ENCODE assay signal across 39 mouse cellular contexts in the genomic region with DNA sequence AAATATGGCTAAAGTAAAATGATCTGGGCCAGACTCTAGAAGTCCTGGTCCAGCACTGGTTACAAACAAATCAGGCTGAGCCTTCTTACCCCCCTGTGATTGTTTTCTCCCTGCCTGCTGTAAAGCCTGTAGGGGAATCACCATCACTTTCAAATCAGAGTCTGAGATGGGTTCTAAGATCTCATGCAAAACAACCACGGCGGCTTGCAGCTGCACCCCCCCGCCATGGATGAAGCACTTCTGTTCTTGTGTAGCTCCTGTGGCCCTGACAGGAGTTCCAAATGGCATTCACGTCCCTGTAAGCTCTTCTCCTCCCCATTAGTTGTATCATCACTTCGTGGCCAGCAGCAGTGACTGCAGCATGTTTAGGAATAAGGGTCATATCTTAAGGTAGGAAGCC. TPM values are rescaled to one million over a fixed set of nuclear protein-coding genes. Genes with fewer than 3 reads are reported as not detected.
"Had no signal": no experiment of that assay in that cellular context is flagged by ENCODE, and none has a peak within 500 bp of the region (broad histone marks: within the 10 kb centered on the region; RNA-seq: fewer than 3 reads in every experiment).

No protein-coding gene starts in this region.

- H3K4me1 ChIP-seq: heart, embryonic 10.5 days; hindbrain, embryonic 13.5 days; hindbrain, embryonic 15.5 days; kidney, embryonic 15.5 days; limb, embryonic 13.5 days; limb, embryonic 15.5 days; liver, embryonic 12.5 days had no signal

- H3K9me3 ChIP-seq: hindbrain, embryonic 15.5 days; limb, embryonic 15.5 days had no signal

- H3K4me2 ChIP-seq: heart, embryonic 12.5 days; hindbrain, embryonic 13.5 days; hindbrain, embryonic 15.5 days; kidney, embryonic 15.5 days; limb, embryonic 13.5 days; limb, embryonic 15.5 days; liver, embryonic 12.5 days had no signal

- ATAC-seq: hindbrain, postnatal 0 days; intestine, embryonic 16.5 days; liver, embryonic 12.5 days had no signal

- H3K4me3 ChIP-seq: heart, embryonic 10.5 days; heart, embryonic 12.5 days; hindbrain, embryonic 10.5 days; hindbrain, embryonic 13.5 days; hindbrain, embryonic 15.5 days; kidney, embryonic 15.5 days; limb, embryonic 13.5 days; limb, embryonic 15.5 days; liver, embryonic 12.5 days had no signal

- H3K27ac ChIP-seq: heart, embryonic 10.5 days; hindbrain, embryonic 10.5 days; hindbrain, embryonic 13.5 days; hindbrain, embryonic 15.5 days; hindbrain, postnatal 0 days; kidney, embryonic 15.5 days; kidney, postnatal 0 days; limb, embryonic 13.5 days; limb, embryonic 15.5 days; liver, embryonic 12.5 days had no signal

- H3K9ac ChIP-seq: heart, embryonic 12.5 days; hindbrain, embryonic 13.5 days; hindbrain, embryonic 15.5 days; kidney, embryonic 15.5 days; limb, embryonic 13.5 days; limb, embryonic 15.5 days; liver, embryonic 12.5 days had no signal

- H3K27me3 ChIP-seq: heart, embryonic 12.5 days; hindbrain, embryonic 13.5 days; hindbrain, embryonic 15.5 days; kidney, embryonic 15.5 days; limb, embryonic 13.5 days; limb, embryonic 15.5 days; liver, embryonic 12.5 days had no signal

- DNase-seq: gastrocnemius, postnatal 14 days; gastrocnemius, postnatal 36 days; heart, adult 18-20 months; heart, postnatal 10 days; heart, postnatal 4 days; kidney, adult 11 months; kidney, adult 2 months; kidney, adult 9 months; kidney, postnatal 14 days; kidney, postnatal 36 days; layer of hippocampus, adult 9-11 months; layer of hippocampus, postnatal 36 days; left cerebral cortex, postnatal 4 days had no signal

RNA-seq across cellular contexts. Expression of a gene that starts 3.8 kb away (rescaled TPM):
- total RNA-seq: gastrocnemius, adult 18-20 months; gastrocnemius, adult 8-10 months; gastrocnemius, postnatal 14 days; gastrocnemius, postnatal 36 days; heart, adult 18-20 months; heart, adult 8-10 months; heart, postnatal 10 days; heart, postnatal 25 days; heart, postnatal 4 days; hindbrain, postnatal 0 days; layer of hippocampus, postnatal 14 days; left cerebral cortex, adult 18-20 months; left cerebral cortex, postnatal 10 days; left cerebral cortex, postnatal 25 days; left cerebral cortex, postnatal 4 days; liver, adult 2 months had no signal
- polyA plus RNA-seq: gonadal fat pad, adult 2 months; heart, embryonic 10.5 days; heart, embryonic 14.5 days; heart, embryonic 16.5 days; hindbrain, embryonic 10.5 days; hindbrain, embryonic 13.5 days; intestine, embryonic 14.5 days; intestine, embryonic 16.5 days; kidney, adult 2 months; kidney, postnatal 0 days; large intestine, adult 2 months; limb, embryonic 13.5 days; limb, embryonic 15.5 days; liver, adult 2 months; liver, embryonic 12.5 days had no signal
